Mouse (Mus musculus): ENCODE data around the gene Acod1. TPM values are rescaled to one million over a fixed set of nuclear protein-coding genes. Genes with fewer than 3 reads are reported as not detected.

The Acod1 gene
- polyA plus RNA-seq, 2 experiments: 0.06 to 0.08 TPM

GRCm38 (mm10) chr14:103048292-103049086, 1.7 kb downstream of the Acod1 start:
- Histone ChIP-seq H3K9ac (replicated peaks) (no peak overlapping the region), H3K4me1 (replicated peaks; ENCODE audit: control insufficient read depth in 2 of 2, insufficient read depth in 2 of 2, low read length in 1 of 2) (peaks cover 0 to 10% of the 10 kb centered on the region in 2 experiments; a peak in 2 of 4 replicates), H3K4me3 (ENCODE audit: insufficient read depth in 1 of 2, low read depth in 2 of 2, low read length in 2 of 2) (no peak overlapping the region), H3K9me3 (ENCODE audit: control insufficient read depth, low read length) (no peaks in the 10 kb centered on the region), H3K4me2 (ENCODE audit: low read depth) (no peak overlapping the region), H3K36me3 (replicated peaks; ENCODE audit: control insufficient read depth, insufficient read depth, low read depth) (no peaks in the 10 kb centered on the region), H3K27me3 (ENCODE audit: control insufficient read depth, insufficient read depth, low read length) (no peaks in the 10 kb centered on the region), H3K27ac (no peak overlapping the region)
- WGBS (ENCODE audit: insufficient replicate concordance): 10% methylated on average over 11 of the region's 11 CpGs
- ATAC-seq (ENCODE audit: insufficient read depth) (peak; percentile 66), DNase-seq (ENCODE audit: low read depth in 3 of 3, low spot score in 3 of 3) (peak in 1 of 3 experiments; percentile 40)
- TF ChIP-seq EP300 (IDR thresholded peaks at IDR 0.05; ENCODE audit: low read depth) (peak; percentile 63), CTCF (IDR thresholded peaks at IDR 0.05; ENCODE audit: low read depth) (no peak)

GRCm38 (mm10) chr14:103051159-103051769, 4.5 kb downstream of the Acod1 start:
- 14% methylated on average over 8 of the region's 8 CpGs for WGBS (ENCODE audit: insufficient replicate concordance)
- no peak overlapping the region for H3K9ac ChIP-seq (replicated peaks)
- H3K4me1 ChIP-seq (replicated peaks; ENCODE audit: control insufficient read depth in 2 of 2, insufficient read depth in 2 of 2, low read length in 1 of 2): peaks cover 0 to 10% of the 10 kb centered on the region in 2 experiments; a peak in 2 of 4 replicates
- TF ChIP-seq CTCF (IDR thresholded peaks at IDR 0.05; ENCODE audit: low read depth) (peak; percentile 100), EP300 (IDR thresholded peaks at IDR 0.05; ENCODE audit: low read depth) (no peak)
- no peak overlapping the region for H3K4me3 ChIP-seq (ENCODE audit: insufficient read depth in 1 of 2, low read depth in 2 of 2, low read length in 2 of 2)
- ATAC-seq (ENCODE audit: insufficient read depth): peak; percentile 86
- no peak overlapping the region for H3K4me2 ChIP-seq (ENCODE audit: low read depth)
- peak; percentile 41 to 63 (median 56) for DNase-seq (ENCODE audit: low read depth in 3 of 3, low spot score in 3 of 3)
- H3K36me3 ChIP-seq (replicated peaks; ENCODE audit: control insufficient read depth, insufficient read depth, low read depth): no peaks in the 10 kb centered on the region
- H3K9me3 ChIP-seq (ENCODE audit: control insufficient read depth, low read length): no peaks in the 10 kb centered on the region
- H3K27ac ChIP-seq: no peak overlapping the region
- no peaks in the 10 kb centered on the region for H3K27me3 ChIP-seq (ENCODE audit: control insufficient read depth, insufficient read depth, low read length)

GRCm38 (mm10) chr14:103054731-103055130, 8.0 kb downstream of the Acod1 start:
- Histone ChIP-seq H3K9me3 (ENCODE audit: control insufficient read depth, low read length) (no peaks in the 10 kb centered on the region), H3K9ac (replicated peaks) (no peak overlapping the region), H3K4me1 (replicated peaks; ENCODE audit: control insufficient read depth in 2 of 2, insufficient read depth in 2 of 2, low read length in 1 of 2) (no peaks in the 10 kb centered on the region), H3K4me2 (ENCODE audit: low read depth) (no peak overlapping the region), H3K27me3 (ENCODE audit: control insufficient read depth, insufficient read depth, low read length) (no peaks in the 10 kb centered on the region), H3K4me3 (ENCODE audit: insufficient read depth in 1 of 2, low read depth in 2 of 2, low read length in 2 of 2) (no peak overlapping the region), H3K36me3 (replicated peaks; ENCODE audit: control insufficient read depth, insufficient read depth, low read depth) (no peaks in the 10 kb centered on the region), H3K27ac (no peak overlapping the region)
- 77% methylated on average over 13 of the region's 13 CpGs for whole genome bisulfite sequencing (ENCODE audit: insufficient replicate concordance)
- TF ChIP-seq CTCF (IDR thresholded peaks at IDR 0.05; ENCODE audit: low read depth): no peak
- no peak for TF ChIP-seq EP300 (IDR thresholded peaks at IDR 0.05; ENCODE audit: low read depth)
- no peak for DNase-seq (ENCODE audit: low read depth in 3 of 3, low spot score in 3 of 3)
- ATAC-seq (ENCODE audit: insufficient read depth): no peak

- 76% methylated on average over 7 of the region's 7 CpGs for WGBS (ENCODE audit: insufficient replicate concordance)
- H3K27ac ChIP-seq: no peak overlapping the region
- H3K4me2 ChIP-seq (ENCODE audit: low read depth): no peak overlapping the region
- H3K9me3 ChIP-seq (ENCODE audit: control insufficient read depth, low read length): no peaks in the 10 kb centered on the region
- H3K36me3 ChIP-seq (replicated peaks; ENCODE audit: control insufficient read depth, insufficient read depth, low read depth): no peaks in the 10 kb centered on the region
- DNase-seq (ENCODE audit: low read depth in 3 of 3, low spot score in 3 of 3): no peak
- H3K4me3 ChIP-seq (ENCODE audit: insufficient read depth in 1 of 2, low read depth in 2 of 2, low read length in 2 of 2): no peak overlapping the region
- no peak for ATAC-seq (ENCODE audit: insufficient read depth)
- H3K9ac ChIP-seq (replicated peaks): no peak overlapping the region
- no peaks in the 10 kb centered on the region for H3K27me3 ChIP-seq (ENCODE audit: control insufficient read depth, insufficient read depth, low read length)
- TF ChIP-seq CTCF (IDR thresholded peaks at IDR 0.05; ENCODE audit: low read depth) (no peak), EP300 (IDR thresholded peaks at IDR 0.05; ENCODE audit: low read depth) (no peak)
- no peaks in the 10 kb centered on the region for H3K4me1 ChIP-seq (replicated peaks; ENCODE audit: control insufficient read depth in 2 of 2, insufficient read depth in 2 of 2, low read length in 1 of 2)
Measured at GRCm38 (mm10) chr14:103056601-103057000, 9.8 kb downstream of the Acod1 start.

GRCm38 (mm10) chr14:103058998-103059397, 12.2 kb downstream of the Acod1 start:
- Histone ChIP-seq H3K4me3 (ENCODE audit: insufficient read depth in 1 of 2, low read depth in 2 of 2, low read length in 2 of 2) (no peak overlapping the region), H3K9ac (replicated peaks) (no peak overlapping the region), H3K4me1 (replicated peaks; ENCODE audit: control insufficient read depth in 2 of 2, insufficient read depth in 2 of 2, low read length in 1 of 2) (no peaks in the 10 kb centered on the region), H3K4me2 (ENCODE audit: low read depth) (no peak overlapping the region), H3K27ac (no peak overlapping the region), H3K27me3 (ENCODE audit: control insufficient read depth, insufficient read depth, low read length) (no peaks in the 10 kb centered on the region), H3K36me3 (replicated peaks; ENCODE audit: control insufficient read depth, insufficient read depth, low read depth) (no peaks in the 10 kb centered on the region), H3K9me3 (ENCODE audit: control insufficient read depth, low read length) (no peaks in the 10 kb centered on the region)
- no peak for TF ChIP-seq EP300 (IDR thresholded peaks at IDR 0.05; ENCODE audit: low read depth)
- TF ChIP-seq CTCF (IDR thresholded peaks at IDR 0.05; ENCODE audit: low read depth): no peak
- ATAC-seq (ENCODE audit: insufficient read depth) (peak; percentile 37; the same call in 1 of the 2 replicates), DNase-seq (ENCODE audit: low read depth in 3 of 3, low spot score in 3 of 3) (no peak)
- WGBS (ENCODE audit: insufficient replicate concordance): 28% methylated on average over 1 of the region's 1 CpGs

Data from liver, embryonic 14.5 days (tissue).